ENCODE assay signal across 20 mouse cellular contexts in the genomic region with DNA sequence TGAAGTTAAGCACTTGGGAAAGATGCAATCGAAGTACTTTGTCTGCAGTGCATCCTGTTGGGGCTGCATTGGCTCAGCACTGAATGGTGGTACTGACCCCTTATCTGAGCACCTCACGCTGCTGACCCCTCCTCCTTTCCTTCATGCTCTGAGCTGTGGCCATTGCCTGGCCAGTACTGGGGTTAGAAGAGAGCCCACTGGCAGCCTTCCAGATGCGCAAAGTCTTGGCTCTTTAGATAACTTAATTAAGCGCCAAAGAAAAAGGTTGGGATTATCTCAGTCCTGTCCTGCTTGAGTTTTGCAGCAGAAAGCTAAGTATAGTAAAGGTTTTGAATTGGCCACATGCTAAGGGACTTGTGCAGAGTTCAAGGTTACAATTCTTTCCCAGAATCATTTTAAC. TPM values are rescaled to one million over a fixed set of nuclear protein-coding genes. Genes with fewer than 3 reads are reported as not detected.
DNase-seq lines count a peak whose midpoint lies in the region; ATAC-seq and TF ChIP-seq lines count a peak whose summit lies in the region.
"Had no signal": no experiment of that assay in that cellular context is flagged by ENCODE, and none has a peak within 500 bp of the region (broad histone marks: within the 10 kb centered on the region; RNA-seq: fewer than 3 reads in every experiment).

No protein-coding gene starts in this region.

- H3K27me3 ChIP-seq in liver, adult 2 months (ENCODE audit: control insufficient read depth, insufficient read depth, low read length) = no peaks in the 10 kb centered on the region
- H3K27me3 ChIP-seq: embryonic facial prominence, embryonic 12.5 days; forebrain, embryonic 13.5 days; forebrain, embryonic 15.5 days had no signal

- no peak for TF ChIP-seq CTCF in liver, adult 2 months (IDR thresholded peaks at IDR 0.05; ENCODE audit: low read depth, low read length)

- H3K4me3 ChIP-seq in liver, adult 2 months (ENCODE audit: insufficient read depth, low read depth, low read length) = no peak overlapping the region
- H3K4me3 ChIP-seq: embryonic facial prominence, embryonic 10.5 days; embryonic facial prominence, embryonic 12.5 days; forebrain, embryonic 13.5 days; forebrain, embryonic 15.5 days had no signal

- H3K4me1 ChIP-seq in liver, adult 2 months (ENCODE audit: control insufficient read depth, insufficient read depth, low read length) = peaks cover 15% of the 10 kb centered on the region
- H3K4me1 ChIP-seq: embryonic facial prominence, embryonic 10.5 days; embryonic facial prominence, embryonic 12.5 days; forebrain, embryonic 13.5 days; forebrain, embryonic 15.5 days had no signal

- no peak for TF ChIP-seq POLR2A in liver, adult 2 months (IDR thresholded peaks at IDR 0.05; ENCODE audit: extremely low read depth, insufficient read depth, low read length)

- ATAC-seq in inflammation-experienced regulatory T-cells, adult 6 months = no peak
- ATAC-seq: forebrain, embryonic 13.5 days; forebrain, embryonic 15.5 days; forebrain, postnatal 0 days had no signal

- no peaks in the 10 kb centered on the region for H3K79me2 ChIP-seq in liver, adult 2 months (ENCODE audit: control insufficient read depth, insufficient read depth, low read length)

- H3K9ac ChIP-seq in liver, adult 2 months (ENCODE audit: low read depth, low read length) = no peak overlapping the region
- H3K9ac ChIP-seq: embryonic facial prominence, embryonic 12.5 days; forebrain, embryonic 13.5 days; forebrain, embryonic 15.5 days; forebrain, postnatal 0 days had no signal

- peak; percentile 11 to 52 for DNase-seq in kidney, postnatal 25 days
- no peak for DNase-seq in kidney, adult 11 months
- no peak for DNase-seq in liver, adult 2 months (ENCODE audit: extremely low read depth, low read depth, low spot score)
- no peak for DNase-seq in liver
- peak; percentile 31 for DNase-seq in Muller cell, postnatal 12 days (ENCODE audit: inconsistent ontology term)
- no peak for DNase-seq in frontal cortex, postnatal 25 days (ENCODE audit: low spot score in 2 of 2)
- DNase-seq: adrenal gland, adult 2 months; adrenal gland, postnatal 10 days; adrenal gland, postnatal 25 days; cerebellum, adult 11-12 months; cerebellum, adult 2 months; cerebellum, adult 9-10 months; cerebellum, postnatal 10 days; cerebellum, postnatal 25 days; forebrain, postnatal 0 days had no signal

- 63% methylated on average over 4 of the region's 4 CpGs for WGBS in liver, adult 2 months

- H3K27ac ChIP-seq in liver, adult 2 months (replicated peaks; ENCODE audit: insufficient read depth, low read depth, low read length) = peak overlapping the region; percentile 78
- H3K27ac ChIP-seq: embryonic facial prominence, embryonic 10.5 days; embryonic facial prominence, embryonic 12.5 days; forebrain, embryonic 13.5 days; forebrain, embryonic 15.5 days had no signal

- peaks cover 3% of the 10 kb centered on the region; the same call in 1 of the 2 replicates for H3K36me3 ChIP-seq in liver, adult 2 months (ENCODE audit: control insufficient read depth, insufficient read depth, low read length)

RNA-seq across cellular contexts. Expression of a gene that starts 26.0 kb away (rescaled TPM):
- total RNA-seq in liver, adult 2 months (2014; rRNA removed) = 6.7 and 7.9 TPM in 2 replicates
- polyA plus RNA-seq in liver, adult 2 months (2012; rRNA removed) = 22.9 and 25.0 TPM in 2 replicates
- polyA plus RNA-seq in inflammation-experienced regulatory T-cells, adult 6 months (2017; shearing (Covaris generic)) = 1 to 10 TPM; 5.6 to 7.8 (median 6.3) TPM

Comparison
In these comparisons a context has a peak if more than half of its experiments do, and no peak if none do; other contexts are left out.
1. DNase-seq: peak in kidney, postnatal 25 days (2 of 2) and Muller cell, postnatal 12 days (single experiment); none in kidney, adult 11 months (single experiment), liver, adult 2 months (single experiment), liver (single experiment) and frontal cortex, postnatal 25 days (0 of 2).